Mouse (Mus musculus): Measurements from ENCODE around the gene Gm11492. TPM values are rescaled to one million over a fixed set of nuclear protein-coding genes. Genes with fewer than 3 reads are reported as not detected.

Gene Gm11492
- total RNA-seq, 2 experiments from 2014 or later, result not detected

DNA sequence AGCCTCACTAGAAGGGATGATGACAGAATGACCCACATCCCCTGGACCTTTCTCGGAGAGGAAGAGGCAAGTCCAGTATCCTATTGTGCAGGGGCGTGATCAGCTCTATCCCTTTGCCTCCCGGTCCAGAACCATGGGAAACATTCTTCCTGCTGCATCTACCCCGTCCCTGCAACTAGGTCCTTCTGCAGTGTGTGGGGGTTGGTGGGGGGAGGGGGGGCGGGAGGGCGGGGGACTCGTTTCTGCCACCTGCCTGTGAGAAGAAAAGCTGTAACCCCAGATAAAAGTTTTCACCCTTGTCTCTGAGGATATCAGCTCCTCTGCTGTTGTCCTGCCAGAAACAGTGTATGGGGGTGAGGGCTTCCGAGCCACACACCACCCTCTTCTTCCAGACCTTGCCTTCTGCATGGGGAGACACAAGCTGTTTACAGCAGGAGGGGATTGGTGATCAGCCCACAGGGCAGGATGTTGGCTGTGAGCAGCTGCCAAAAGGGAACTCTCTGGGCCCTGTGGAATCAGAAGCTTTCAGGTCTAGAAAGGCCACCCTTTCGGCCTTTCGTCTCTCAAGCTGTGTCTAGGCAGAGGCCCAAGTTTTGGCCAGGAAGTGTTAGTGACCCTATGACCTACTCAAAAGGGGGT lies 12.6 kb downstream of the Gm11492 start:
- no peak for DNase-seq (ENCODE audit: low spot score)

DNA sequence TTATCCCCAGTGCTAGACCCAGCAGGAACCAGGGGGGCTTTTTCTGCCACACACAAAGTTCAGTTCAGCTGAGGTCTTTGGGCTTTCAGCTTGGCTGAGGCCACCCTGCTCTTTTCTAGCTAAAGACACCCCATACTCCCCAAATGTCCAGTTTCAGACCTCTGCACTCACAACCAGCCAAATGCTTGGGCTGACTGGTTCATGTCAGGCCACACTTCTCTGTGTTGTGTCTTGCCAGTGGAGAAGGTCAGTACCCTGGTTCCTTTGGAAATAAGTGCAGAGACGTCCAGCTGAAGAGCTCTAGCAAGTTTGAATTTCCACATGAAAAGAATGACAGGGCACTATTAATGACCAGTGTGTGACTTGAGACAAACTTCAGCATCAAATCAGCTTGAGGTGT lies 13.3 kb downstream of the Gm11492 start:
- no peak for DNase-seq (ENCODE audit: low spot score)

DNA sequence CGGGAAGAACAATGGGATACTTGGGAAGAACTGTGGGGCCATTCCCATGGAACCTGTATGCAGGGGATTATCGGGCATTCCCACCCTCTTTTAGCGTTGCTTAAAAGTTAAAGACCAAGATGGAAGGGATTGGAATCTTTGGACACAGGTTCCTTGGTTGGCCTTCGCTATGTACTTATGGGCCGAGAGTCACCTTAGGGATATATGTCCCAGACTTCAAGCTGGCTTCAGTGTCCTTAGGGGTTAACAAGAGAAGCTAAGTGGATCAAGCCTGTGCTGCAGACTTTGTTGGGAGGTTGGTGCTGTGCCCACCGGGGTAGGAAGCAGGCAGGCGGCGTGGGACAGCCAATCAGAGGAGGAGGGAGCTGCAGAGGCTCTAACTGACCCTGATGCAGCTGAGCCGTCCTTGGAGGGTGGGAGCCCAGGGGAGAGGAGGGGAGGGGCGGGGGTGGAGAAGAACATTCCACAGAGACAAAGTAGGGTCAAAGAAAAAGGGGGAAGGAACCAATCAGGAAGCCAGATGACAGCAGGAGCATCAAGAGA lies 14.2 kb downstream of the Gm11492 start:
- no peak for DNase-seq (ENCODE audit: low spot score)

DNA sequence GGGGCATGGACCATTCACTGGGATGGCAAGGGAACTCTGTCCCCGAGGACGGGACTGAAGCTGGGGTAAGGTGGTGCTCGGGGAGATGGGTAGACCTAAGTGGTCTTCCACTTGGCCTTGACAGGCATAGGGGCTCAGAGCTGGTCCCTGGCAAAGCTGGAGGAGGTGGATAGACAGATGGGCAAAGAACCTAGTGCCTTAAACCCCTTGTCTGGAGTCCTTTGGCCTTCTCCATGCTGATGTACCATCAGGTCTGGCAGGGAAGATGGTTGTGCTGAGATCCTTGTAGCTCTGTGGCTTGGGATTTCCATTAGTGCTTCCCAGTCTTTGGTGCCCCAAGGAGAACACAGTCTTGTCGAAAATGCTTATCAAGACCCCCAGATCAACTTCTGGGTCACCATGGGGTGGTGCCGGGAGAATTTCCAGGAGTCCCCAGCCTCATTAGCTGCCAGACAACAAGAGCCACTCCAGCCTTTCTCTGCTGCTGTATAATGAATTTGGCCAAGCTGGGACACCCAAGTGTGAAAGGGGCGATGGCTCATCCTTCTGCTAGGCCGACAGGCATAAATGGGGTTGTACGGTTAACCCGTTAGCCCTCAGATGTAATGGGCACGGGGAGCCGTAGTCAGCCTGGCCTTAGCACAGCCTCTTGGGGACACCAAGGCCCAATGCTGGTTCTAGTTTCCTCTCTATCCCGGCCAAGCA lies 14.9 kb downstream of the Gm11492 start:
- DNase-seq (ENCODE audit: low spot score), result no peak

DNA sequence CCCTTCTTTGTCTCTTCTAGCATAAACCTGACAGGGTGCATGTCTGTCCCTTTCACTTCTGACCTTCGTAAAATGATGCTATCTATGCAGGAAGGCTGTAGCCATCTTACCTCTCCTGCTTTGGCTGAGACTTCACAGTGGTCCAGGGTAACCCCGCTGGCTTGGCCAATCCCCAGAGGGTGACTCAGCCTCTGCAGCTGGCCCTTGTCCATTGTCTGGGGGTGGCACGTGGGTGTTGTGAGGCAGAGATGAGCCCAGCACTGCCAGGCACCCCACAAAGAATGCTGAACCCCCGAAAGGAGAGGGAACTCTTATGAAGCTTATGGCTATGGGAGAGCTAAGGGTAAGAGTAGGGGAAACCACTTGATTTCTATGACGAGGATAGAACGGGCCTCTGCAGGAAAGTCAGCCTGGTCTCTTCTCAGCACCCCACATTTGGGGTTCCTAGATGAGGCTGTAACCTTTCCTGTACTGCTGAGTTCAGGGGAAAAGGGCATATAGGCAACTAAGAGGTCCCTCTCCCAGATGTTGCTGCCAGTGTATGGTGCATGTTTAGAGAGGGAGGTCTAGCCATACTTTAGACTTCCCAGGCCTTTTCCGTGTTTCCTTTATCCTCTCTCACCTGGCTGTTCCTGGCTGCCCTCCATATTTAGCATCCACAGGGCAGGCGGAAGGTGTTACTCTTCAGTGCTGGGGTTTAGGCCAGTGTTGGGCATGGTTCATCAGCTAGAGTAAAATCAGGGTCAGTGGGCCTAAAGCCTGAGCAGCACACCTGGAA lies 15.7 kb downstream of the Gm11492 start:
- DNase-seq (ENCODE audit: low spot score), result no peak

- DNase-seq (ENCODE audit: low spot score), result no peak
These were observed 17.0 kb downstream of the Gm11492 start for GRCm38 (mm10) chr11:87583291-87584034.

DNA sequence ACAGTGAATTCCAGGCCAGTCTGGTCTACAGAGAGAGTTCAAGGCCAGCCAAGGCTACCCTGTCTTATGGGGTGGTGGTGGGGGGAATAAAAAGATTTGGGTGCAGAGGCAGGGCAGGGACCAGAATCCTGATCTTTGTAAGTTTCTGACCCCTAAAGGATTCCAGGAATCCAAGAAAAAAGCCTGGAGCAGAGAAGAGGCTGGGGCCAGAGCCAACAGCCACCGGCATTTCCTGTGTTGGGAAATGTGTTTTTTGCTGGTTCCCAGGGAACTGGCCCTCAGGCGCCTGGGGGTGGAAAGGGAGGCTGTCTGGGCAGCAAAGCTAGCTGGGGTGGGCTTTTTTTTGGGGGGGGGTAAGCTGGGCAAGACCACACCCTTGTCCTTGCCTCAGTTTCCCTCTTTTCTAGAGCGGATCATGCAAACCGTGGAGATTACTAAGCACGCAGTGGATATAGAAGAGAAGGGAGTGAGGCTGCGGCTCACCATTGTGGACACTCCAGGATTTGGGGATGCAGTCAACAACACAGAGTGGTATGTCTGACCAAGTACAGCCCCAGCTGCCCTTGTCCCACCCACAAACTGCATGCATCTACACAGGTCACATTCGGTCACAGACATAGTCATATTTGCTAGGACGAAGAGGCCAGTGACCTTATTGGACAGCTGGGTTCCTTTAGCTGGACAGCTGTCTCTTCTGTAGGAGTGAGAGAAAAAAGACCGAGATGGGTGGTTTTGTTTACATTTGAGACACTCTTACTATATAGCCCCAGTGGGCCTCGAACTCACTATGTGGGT lies 18.5 kb downstream of the Gm11492 start:
- DNase-seq (ENCODE audit: low spot score), result peak; percentile 50

DNA sequence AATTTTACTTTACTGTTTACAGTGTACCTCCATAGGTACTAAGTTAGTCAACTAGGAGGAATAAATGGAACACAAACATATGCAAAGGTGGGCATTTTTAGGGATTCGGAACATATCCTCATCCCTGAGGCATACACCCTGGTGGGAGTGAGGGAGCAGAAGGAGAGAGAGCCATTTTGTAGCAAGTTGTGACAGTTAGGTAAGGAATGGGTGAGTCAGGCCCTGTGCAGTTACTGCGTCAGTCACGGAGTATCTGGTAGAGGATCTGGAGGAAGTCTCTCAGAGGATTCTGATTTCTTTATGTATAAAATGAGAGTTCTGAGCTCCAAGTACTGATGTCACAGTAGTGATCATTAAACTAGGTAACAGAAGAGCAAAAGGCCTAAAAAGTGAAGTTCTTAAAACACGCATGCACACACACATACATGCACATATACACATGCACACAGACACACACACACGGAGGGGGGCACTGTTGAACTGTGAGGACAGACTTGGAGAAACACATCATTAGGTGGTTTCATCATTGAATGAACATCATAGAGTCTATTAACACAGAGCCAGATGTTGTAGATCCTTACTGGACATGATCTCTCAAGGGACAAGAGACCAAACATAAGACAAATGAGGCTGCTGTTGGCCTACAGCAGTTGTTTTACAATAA lies 20.9 kb downstream of the Gm11492 start:
- DNase-seq (ENCODE audit: low spot score), result no peak

- DNase-seq (ENCODE audit: low spot score), result no peak
These were observed 23.2 kb downstream of the Gm11492 start for GRCm38 (mm10) chr11:87589605-87590004.

DNA sequence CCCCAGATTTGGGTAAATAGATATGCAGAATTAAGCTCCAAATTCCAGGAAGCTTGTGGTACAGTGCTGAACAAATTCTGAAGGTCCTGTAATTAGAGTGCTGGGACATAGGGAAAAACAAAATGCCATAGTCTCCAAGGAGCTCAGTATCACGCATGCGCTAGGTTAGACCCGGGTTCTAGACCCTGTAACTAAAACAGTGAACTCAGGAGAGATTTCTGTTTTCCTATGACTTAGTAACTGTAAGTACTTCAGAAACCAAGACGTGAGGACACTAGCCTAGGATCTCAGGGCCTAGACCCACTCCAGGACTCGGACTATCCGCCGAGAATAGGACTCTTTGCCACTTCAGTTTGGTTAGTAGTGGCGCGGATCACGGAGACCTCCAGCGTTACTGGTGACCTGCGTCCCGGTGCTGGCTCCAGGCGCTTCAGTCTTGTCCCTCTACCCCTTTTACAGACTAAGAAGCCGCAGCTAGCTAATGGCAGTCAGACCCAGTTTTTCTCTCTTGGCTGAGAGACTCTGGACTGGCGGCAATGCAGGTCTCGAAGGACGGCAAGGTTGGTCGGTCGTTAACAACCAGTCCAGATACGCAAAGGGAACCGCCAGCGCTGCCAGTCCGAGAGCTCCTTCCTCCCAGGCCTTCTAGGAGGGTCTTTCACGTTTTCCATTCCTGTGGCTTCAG lies 24.5 kb downstream of the Gm11492 start:
- DNase-seq (ENCODE audit: low spot score), result peak; percentile 30

- peak; percentile 100 for DNase-seq (ENCODE audit: low spot score)
These were observed 25.3 kb downstream of the Gm11492 start, which contains the start of gene Mtmr4 for GRCm38 (mm10) chr11:87591526-87592353. Gene Mtmr4 (plus strand): TSS chr11:87592162.

DNA sequence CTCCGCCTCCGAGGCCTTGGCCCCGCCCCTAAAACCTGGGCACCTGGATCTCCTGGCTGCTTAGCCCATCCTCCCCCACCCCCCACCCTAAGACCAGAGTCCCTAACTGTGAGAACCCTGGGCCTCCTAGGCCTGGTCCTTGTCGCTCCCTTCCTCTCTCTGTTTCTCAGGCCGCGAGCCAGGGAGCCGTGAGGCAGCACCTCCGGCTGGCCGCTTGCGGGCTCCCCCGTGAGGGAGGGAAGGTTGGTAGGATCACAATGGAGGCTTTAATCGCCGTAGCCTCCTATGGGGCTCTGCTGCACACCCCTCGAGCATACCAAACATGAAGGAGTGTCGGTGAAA lies 25.9 kb downstream of the Gm11492 start:
- DNase-seq (ENCODE audit: low spot score), result no peak

DNA sequence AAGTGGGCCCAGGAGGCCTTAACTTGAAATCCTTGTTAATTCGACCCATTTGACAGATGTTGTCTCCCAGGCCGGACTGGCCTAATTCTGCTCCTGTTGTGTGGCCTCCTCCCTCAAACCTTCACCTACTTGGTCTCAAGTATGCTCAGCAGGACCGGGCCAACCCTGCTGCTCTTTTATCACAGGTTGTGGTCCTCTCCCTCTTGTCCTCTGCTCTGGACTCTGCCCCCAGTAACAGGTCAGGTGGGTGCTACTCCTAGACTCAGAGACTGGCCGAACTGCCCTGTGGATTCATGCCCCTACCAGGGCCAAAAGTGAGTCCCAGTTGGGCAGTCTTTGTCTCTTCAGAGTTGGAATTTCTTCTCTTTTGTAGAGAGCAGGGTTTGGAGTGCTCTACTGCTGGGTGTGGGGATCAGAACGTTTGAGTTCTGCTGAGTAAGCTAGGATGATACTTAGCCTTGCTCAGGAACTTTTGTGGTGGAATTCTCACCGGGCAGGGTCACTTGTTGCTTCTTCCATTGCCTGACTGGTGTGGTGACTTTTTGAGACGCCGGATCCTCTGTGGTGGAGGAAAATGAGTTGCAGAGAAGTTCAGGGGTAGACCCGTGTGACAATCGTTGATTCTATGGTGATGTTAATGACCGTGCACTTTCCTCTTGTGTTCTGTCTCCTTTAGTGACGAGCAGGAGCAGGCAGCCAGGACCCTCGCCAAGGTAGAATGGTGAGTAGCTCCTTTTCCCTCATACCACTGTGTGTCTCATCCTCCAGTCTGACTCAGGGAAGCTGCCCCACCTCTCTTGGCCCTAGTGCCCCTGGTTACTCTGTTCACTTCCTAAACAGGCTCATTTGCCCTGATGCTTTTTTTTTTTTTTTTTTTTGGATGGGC lies 26.5 kb downstream of the Gm11492 start:
- no peak for DNase-seq (ENCODE audit: low spot score)

- peak; percentile 82 for DNase-seq (ENCODE audit: low spot score)
These were observed 28.9 kb downstream of the Gm11492 start for GRCm38 (mm10) chr11:87595327-87595841.

DNA sequence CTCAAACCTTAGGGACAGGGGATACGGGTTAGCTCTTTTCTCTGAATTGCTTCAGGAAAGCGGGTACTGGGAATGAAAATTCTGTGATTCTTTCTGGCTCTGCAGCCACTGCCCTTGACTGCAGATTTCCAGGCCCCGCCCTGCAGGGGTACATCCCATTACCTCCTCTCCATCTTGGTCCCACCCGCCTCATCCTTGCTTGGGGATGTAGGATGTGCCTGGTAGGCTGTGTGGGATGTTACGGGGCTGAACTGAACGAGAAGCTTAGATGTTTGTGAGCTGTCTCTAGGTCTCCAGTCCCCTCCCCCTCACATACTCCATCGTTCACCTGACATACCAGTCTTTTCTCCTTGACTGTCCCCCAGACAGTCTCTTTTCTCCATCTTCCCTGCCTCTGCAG lies 29.5 kb downstream of the Gm11492 start:
- DNase-seq (ENCODE audit: low spot score), result no peak

- no peak for DNase-seq (ENCODE audit: low spot score)
These were observed 30.0 kb downstream of the Gm11492 start for GRCm38 (mm10) chr11:87596492-87596891.

DNA sequence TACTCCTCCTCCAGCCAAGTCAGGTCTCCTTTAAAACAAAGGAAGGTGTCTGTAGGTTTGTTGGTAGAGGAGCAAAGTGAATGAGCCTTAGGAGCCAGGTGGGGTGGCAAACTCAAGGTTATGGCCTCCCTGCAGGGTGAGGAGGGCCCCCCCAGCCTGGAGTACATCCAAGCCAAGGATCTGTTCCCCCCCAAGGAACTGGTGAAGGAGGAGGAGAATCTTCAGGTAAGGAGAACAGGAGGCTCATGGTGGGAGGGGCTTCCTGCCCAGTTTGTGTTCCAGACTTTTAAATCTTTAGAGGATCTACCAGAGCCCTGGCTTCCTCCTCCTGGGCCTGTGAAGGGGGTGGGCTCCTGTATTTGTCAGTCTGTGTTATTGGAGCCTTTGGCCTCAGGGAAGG lies 30.6 kb downstream of the Gm11492 start:
- DNase-seq (ENCODE audit: low spot score), result no peak
